Mouse (Mus musculus): Measurements from ENCODE around the gene Stk11.

DNA sequence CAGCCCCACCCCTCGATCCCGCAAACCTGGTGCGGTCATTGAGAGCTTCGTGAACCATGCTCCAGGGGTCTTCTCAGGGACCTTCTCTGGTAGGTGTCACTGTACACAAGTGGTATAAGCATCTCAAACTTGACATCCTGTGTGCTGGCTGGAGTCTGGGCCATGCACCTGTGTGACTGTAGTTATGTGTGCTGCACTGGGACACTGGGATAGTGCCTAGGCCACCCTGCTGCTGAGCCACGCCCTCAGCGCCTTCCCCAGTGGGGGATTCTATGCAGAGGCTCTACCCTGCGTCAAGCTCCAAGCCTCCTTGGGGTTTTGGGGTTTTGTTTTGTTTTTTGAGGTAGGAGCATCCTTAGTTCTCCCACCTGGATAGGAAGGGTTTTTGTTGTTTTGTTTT lies 38.8 kb downstream of the Stk11 start:
- TF ChIP-seq CTCF (IDR thresholded peaks at IDR 0.05; ENCODE audit: low read depth, low read length) (no peak), POLR2A (IDR thresholded peaks at IDR 0.05; ENCODE audit: extremely low read depth, insufficient read depth, low read length) (no peak)

Measured in liver, adult 2 months (tissue).